Mouse (Mus musculus) retina, adult 2 months (tissue): ENCODE results near the gene Msgn1.

Source experiments
- DNase-seq: peaks from one replicate; pipeline ENCODE4 v3.0.0-alpha.2; 2012; ENCODE audit warnings: low read depth, low spot score

The Msgn1 gene

GRCm38 (mm10) chr12:11198551-11198950 lies 10.2 kb downstream of the Msgn1 start:
- DNase-seq: no peak

DNA sequence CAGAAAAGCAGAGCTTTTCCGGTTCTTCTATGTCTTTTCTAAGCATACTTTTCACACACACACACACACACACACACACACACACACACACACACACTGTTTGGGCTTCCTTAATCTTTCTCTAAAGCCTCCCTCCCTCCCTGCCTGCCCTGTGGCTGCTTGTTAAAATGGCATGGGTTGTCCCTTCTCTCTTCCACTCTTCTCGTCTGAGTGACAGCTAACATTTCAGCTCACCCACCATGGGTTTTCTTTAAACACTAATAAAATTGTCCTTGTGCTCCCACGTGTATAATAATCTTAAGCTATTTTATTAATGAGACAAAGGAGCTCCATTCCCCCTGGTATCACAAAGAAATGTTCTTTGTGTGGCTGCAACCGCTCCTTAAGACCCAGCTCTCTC lies 10.7 kb downstream of the Msgn1 start:
- no peak for DNase-seq

- no peak for DNase-seq
Measured at GRCm38 (mm10) chr12:11196830-11197229, 11.9 kb downstream of the Msgn1 start.

GRCm38 (mm10) chr12:11196142-11196597 lies 12.6 kb downstream of the Msgn1 start:
- no peak for DNase-seq

GRCm38 (mm10) chr12:11195031-11195430 lies 13.7 kb downstream of the Msgn1 start:
- no peak for DNase-seq

- DNase-seq: peak; percentile 54
Measured at GRCm38 (mm10) chr12:11178486-11179154, 30.2 kb downstream of the Msgn1 start.

GRCm38 (mm10) chr12:11177408-11178394 lies 31.1 kb downstream of the Msgn1 start:
- DNase-seq: no peak

DNA sequence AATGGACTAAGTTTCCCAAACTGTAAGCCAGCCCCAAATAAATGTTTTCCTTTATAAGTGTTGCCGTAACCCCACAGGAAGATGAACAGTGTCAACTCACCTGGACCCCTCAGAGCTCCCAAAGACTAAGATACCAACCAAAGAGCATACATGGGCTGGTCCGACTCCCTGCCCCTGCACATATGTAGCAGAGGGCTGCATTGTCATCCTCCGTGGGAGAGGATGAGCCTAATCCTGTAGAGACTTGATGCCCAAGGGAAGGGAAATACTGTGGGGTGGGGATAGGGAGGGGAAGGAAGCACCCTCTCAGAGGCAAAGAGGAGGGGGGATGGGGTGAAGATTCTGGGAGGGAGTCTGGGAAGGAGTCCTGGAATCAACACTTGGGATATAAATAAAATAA lies 50.1 kb downstream of the Msgn1 start:
- DNase-seq: no peak
